Mouse (Mus musculus): ENCODE results near the gene Sfpq. TPM values are rescaled to one million over a fixed set of nuclear protein-coding genes. Genes with fewer than 3 reads are reported as not detected.

Sfpq gene
- polyA plus RNA-seq (2017; shearing (Covaris generic)), result 100 to 1,000 TPM; 105 to 114 TPM

DNA sequence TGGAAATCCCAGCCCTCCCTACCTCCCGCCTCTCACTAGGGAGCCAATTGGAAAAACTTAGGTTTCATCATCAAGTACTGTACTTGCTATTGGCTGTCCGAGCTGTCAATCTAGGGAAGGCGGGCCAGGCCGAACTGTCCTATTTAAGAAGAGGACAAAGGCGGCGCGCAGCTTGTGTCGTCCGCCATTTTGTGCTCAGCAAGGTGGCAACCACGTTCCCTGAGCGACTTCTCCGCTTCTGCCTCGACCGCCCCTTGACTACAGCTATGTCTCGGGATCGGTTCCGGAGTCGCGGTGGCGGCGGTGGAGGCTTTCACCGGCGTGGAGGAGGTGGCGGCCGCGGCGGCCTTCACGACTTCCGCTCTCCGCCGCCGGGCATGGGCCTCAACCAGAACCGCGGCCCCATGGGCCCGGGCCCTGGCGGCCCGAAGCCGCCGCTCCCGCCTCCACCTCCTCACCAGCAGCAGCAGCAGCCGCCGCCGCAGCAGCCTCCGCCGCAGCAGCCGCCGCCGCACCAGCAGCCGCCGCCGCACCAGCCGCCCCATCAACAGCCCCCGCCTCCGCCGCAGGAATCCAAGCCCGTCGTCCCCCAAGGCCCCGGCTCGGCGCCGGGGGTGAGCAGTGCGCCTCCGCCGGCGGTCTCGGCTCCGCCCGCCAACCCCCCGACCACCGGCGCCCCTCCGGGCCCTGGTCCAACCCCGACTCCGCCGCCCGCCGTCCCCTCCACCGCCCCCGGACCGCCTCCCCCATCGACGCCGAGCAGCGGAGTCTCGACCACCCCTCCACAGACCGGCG, at the start of gene Sfpq:
Sfpq (plus strand) TSS at position 174 of the 795 bp plus-strand sequence.

DNA sequence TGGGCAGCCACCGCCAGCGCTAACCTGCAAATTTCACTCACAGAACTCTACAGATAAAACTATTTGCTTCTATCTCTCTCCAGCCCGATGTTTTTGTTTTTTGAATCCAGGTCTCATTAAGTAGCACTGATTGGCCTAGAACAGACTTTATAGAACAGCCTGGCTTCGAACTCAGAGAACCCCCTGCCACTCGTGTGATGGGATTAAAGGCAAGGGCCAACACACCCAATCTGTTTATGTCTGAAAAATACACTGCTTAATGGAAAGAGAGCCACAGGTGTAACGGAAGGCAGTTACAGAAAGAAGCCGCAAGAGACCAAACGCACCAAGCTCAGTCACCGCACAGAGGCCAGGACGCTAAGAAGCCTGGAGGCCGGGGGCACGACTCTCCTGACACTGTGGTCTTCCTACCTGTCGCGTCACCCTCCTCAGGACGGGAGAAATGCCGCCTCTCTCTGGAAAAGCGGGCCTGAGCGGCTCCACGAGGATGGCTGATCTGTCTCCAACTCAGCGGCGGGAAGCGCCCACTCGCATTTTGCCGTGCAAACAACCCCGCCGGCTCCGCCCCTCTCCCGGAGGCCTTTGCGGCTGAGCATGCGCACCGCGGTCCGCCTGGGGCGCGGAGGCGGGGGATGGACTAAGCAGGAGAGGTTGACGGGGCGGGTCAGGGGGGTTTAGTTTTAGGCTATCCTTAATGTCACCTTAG, 39.6 kb downstream of the Sfpq start, which contains the start of gene Zmym1:
Zmym1 (minus strand) TSS at position 568 of the 706 bp plus-strand sequence.

GRCm38 (mm10) chr4:127076875-127077548, 55.9 kb downstream of the Sfpq start, which contains the start of gene Zmym6:
Zmym6 (plus strand) TSS chr4:127077383.

Other genes with a start within 250 kb of the Sfpq start
- gene Zmym4, start 53.2 kb upstream of the Sfpq start, polyA plus RNA-seq (2017; shearing (Covaris generic)), result 10 to 100 TPM; 32.6 to 38.1 TPM
- gene Zmym1, start 39.8 kb downstream of the Sfpq start, polyA plus RNA-seq (2017; shearing (Covaris generic)), result 10 to 100 TPM; 14.1 to 18.2 TPM
- 10 to 100 TPM; 15.1 to 16.9 TPM for gene Zmym6, start 56.1 kb downstream of the Sfpq start, polyA plus RNA-seq (2017; shearing (Covaris generic))
- 10 to 100 TPM; 11.8 to 19.7 TPM for gene Tmem35b, start 102.4 kb downstream of the Sfpq start, polyA plus RNA-seq (2017; shearing (Covaris generic))
- gene Dlgap3, start 147.9 kb downstream of the Sfpq start, polyA plus RNA-seq (2017; shearing (Covaris generic)), result under 1 TPM in 1 of 2 experiments, not detected in 1; 0.12 TPM
- gene Smim12, start 222.5 kb downstream of the Sfpq start, polyA plus RNA-seq (2017; shearing (Covaris generic)), result 10 to 100 TPM; 32.5 to 48.5 TPM

Data from activated CD4-positive, CD25-positive, alpha-beta regulatory T cell (primary cell).